Mouse (Mus musculus) liver, postnatal 0 days (tissue): ENCODE results near the gene Cyth4.

ENCODE experiments used
- CTCF ChIP-seq: sonication (generic); IDR thresholded peaks from 2 replicates; pipeline ENCODE4 v1.5.1; 2016; ENCODE audit warnings: antibody characterized with exemption, low read depth
- EP300 ChIP-seq: IDR thresholded peaks from 2 replicates; pipeline ENCODE4 v1.6.1; 2016; ENCODE audit warnings: antibody characterized with exemption, low read depth, mild to moderate bottlenecking

DNA sequence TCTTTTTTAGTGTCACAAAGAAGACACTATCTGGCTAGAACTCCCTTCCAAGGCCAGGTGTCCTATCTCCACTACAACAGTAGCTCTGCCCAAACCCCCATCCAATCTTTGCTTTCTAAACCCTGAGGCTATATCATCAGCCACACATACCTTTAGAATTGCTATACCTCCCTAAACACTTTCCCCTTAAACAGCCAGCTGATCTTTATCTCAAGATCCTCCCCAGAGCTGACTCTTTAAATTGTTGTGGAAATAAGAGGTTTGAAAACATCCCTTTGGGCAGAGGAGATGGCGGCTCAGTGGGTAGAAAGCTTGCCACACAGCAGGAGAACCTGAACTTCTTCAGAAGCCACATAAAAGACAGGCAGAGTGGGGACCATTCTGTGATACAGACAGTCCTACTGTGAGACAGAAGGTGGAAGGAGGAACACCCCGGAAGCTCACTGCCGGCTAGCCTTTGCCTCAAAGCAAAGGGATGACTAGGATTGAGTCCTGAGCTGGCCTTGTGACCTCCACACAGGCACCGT lies 20.5 kb upstream of the Cyth4 start:
- TF ChIP-seq CTCF (no peak), EP300 (no peak)
